Mouse (Mus musculus) kidney, adult 2 months (tissue): Measurements from ENCODE around the gene Ceacam15.

Experiments used
- CTCF ChIP-seq: fragments of 200-500 bp; conservative IDR thresholded peaks from 2 replicates; pipeline ENCODE4 v1.5.1; 2011; ENCODE audit warnings: low read depth, mild to moderate bottlenecking, control low read depth, low read length, moderate library complexity, mixed read lengths; ENCODE audit not compliant: insufficient read depth, insufficient read length
- POLR2A ChIP-seq: fragments of 200-500 bp; IDR thresholded peaks from one replicate; pipeline ENCODE4 v1.6.1; 2011; ENCODE audit warnings: low read depth, low read length, control low read depth

GRCm38 (mm10) chr7:16673823-16674222 lies 1.7 kb downstream of the Ceacam15 start:
- no peak for TF ChIP-seq POLR2A
- no peak for TF ChIP-seq CTCF
